Mouse (Mus musculus): Measurements from ENCODE around the gene Nepro.

DNA sequence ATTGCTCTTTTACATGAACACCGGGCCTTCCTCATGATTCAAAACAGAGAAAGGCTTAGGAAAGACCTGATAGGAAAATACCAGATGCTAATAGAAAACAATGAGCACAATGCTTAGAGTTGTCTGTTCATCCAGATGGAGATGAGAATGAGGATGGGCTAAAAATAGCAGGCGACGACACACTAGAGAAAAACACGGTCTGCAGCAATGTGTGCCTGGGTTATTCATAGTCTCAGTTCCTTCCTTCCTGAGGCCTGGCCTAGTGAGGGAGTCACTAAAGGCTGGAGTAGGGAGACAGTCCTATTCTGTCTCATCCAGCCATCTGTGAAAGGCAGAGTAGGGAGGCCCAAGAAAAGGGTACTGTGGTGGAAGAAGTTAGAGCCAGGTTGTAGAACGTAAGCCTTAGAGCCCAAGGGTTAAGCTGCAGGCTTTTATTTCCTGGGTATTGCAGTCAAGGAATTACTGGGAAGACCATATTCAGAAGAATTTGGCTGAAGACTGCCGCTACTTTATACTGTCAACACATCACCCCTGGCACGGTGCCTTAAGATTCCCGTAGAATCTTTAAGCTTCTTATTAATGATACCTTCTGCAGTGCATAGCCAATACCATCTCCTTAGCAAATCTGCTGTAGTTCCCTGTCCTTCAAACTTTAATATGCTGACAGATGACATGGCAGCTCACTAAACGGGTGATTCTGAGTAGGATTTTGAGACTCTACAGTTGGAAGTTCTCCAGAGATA lies 43.2 kb upstream of the Nepro start:
- TF ChIP-seq GATA1 (IDR thresholded peaks at IDR 0.05; ENCODE audit: borderline replicate concordance, low read length): no peak
- no peak for TF ChIP-seq FLI1 (IDR thresholded peaks at IDR 0.05; ENCODE audit: low read length)

Data from megakaryocyte, embryonic 14.5 days (primary cell).